Mouse (Mus musculus) heart, adult 8-10 months (tissue): ENCODE data around the gene Wwc1. TPM values are rescaled to one million over a fixed set of nuclear protein-coding genes. Genes with fewer than 3 reads are reported as not detected.
A peak's percentile ranks its signal among the peaks of the same experiment; 100 is the strongest.

ENCODE experiments used
- DNase-seq: peaks from one replicate; pipeline ENCODE4 v3.0.0; 2022; ENCODE audit warnings: low spot score
- total RNA-seq, 4 experiments: library from RNA; stranded (reverse); gene quantifications; 2 replicates each; pipeline ENCODE4 v1.2.4; 2022

Wwc1 gene
- total RNA-seq: 1 to 10 TPM in 3 of 4 experiments, under 1 TPM in 1; 0.92 to 2.2 (median 1.6) TPM

GRCm38 (mm10) chr11:35980411-35980917, at the start of gene Wwc1:
Gene Wwc1 (minus strand): TSS chr11:35980527.
- no peak for DNase-seq

GRCm38 (mm10) chr11:36020009-36020408, 39.7 kb upstream of the Wwc1 start:
- DNase-seq: no peak

DNA sequence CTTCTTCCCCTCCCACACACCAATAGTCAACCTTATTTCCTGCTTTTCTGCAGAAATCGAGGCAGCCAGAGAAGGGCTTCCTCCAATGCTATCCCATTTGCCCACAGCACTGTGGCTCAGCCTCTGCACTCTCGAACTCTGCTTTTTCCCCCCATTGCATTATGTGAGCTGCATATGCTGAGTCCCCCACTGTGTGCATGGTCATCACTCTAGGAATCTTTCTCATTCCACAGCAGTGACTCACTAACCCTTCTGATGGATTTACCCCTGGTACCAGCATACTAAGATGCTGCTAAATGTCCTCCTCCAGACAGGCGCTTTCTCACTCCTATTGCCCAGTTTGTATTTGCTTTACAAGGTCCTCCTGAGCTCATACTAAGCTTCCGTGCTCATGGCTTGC, 32.9 kb upstream of the Wwc1 start:
- no peak for DNase-seq

DNA sequence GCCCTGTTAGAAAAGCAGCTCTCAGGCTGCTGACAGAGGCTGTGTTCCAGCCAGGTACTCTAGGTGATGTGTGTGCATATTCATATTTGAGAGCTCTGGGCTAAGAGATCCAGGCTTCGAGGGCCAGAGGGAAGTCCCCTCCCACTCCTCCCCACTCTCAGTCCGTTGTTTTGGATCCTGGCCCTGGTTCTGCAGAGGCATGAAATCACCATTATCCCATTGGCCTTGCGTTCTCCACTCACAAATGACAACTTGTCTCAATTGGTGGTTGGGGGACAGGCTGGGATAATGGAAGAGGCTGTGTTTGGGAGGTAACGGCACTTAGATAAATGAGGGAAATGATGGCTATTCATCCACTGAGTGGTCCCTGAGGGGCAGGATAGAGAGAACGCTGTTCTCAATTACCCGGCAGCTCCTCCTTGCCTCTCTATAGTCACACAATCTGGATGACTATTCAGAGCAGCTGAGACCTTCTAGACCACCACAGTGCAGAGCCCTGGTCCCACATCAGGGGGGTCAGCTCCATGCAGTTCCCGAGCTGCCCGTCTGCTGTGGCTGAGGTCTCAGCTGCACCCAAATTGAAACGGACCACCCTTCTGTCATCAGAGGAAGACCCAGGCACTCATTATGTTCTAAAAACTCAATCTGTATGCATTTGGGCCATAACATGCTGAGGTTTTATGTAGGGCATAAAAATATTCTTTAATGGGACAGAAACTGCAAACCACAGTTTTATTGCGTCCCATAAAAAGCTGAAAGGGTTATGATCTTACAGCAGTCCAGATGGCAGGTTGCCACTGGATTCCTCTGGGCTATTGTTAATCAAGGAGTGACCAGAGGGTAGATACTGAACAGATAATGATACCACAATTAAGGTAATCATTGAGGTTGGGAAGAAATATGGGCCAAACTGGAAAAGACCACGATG, 29.2 kb upstream of the Wwc1 start:
- no peak for DNase-seq

DNA sequence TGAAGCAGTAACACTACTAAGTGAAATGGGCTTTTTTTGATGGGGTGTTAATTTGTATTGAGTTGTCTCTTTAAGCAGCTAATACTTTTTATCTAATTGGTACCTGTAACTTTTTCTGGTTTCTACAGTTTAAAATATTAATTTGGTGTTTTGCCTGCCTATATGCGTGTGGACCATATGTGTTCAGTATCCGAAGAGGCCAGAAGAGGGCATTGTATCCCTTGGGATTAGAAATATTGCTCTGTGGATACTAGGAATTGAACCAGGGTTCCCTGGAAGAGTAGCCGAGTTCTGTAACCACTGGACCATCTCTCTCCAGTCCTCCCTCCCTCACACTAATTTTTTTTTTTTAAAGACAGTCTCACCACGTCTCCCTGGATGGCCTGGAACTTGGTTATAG, 22.6 kb upstream of the Wwc1 start:
- no peak for DNase-seq

DNA sequence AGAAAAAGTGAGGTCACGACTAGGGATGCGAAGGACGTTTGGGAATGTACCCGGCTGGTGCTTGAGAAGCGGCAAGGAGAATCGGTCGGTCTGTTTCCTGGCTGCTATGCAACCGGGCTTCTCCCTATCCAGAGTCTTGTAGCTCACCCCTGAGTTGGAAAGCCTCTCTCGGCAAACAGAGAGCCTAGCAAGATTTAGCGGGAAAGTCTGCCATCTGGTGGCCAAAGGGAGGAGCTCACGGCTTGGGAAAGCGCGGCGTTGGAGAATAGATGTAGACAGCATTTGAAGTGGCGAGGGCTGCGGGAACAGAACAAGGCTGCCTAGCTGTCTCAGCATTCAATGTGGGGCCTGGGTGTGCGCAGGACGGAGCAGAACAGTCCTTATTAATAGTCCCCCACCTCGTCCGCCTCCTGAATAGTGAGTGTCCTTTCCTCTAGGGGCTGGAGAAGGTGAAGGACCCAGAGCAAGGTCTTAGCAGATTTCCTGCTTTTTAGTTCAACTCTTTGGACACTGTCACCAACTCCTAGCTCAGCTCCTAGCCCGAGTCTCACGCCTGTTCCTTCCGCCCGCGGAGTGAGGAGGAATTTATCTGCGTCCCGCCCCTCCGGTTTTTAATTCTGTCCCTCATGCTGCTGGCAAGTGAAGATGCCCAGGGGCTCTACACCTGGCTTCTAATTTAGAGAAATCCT, 21.1 kb upstream of the Wwc1 start:
- peak; percentile 77 for DNase-seq

- DNase-seq: no peak
Observed at GRCm38 (mm10) chr11:36000585-36001281, 20.4 kb upstream of the Wwc1 start.

DNA sequence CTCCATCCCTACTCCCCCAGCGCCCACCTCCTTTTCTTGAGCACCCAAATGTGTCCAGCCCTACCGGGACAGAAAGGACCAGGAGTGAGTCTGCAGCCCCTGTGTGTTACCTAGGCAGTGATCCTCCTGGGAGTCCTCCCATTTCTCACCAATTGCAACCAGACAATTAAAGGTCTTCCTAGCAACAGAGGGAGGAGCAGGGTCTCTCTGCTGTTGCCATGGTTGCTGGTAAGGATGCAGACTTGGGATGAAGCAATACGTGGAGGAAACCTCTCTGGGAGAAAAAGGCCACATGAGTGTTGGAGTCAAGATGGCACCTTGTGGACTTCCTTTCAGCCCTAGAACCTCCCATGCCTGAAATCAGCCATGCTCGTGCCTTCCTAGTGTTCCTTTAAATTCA, 19.7 kb upstream of the Wwc1 start:
- no peak for DNase-seq

DNA sequence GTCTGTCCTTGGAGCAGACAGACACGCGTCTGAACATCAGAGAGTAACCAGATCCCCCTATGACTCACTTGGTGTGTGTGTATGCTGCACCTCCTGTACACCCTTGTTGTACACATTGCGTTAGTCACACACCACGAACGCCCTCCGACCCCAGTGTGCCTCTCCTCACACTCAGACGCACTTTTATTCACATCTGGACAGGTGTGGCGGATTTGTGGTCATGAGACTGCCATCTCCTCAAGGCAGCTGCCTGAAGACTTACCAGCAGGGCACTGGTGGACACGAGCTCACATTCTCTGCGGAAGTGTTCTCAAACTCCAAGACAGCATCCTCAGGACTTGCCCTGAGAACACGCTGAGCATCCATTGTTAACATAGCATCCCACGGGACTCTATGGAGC, 17.7 kb upstream of the Wwc1 start:
- DNase-seq: no peak

DNA sequence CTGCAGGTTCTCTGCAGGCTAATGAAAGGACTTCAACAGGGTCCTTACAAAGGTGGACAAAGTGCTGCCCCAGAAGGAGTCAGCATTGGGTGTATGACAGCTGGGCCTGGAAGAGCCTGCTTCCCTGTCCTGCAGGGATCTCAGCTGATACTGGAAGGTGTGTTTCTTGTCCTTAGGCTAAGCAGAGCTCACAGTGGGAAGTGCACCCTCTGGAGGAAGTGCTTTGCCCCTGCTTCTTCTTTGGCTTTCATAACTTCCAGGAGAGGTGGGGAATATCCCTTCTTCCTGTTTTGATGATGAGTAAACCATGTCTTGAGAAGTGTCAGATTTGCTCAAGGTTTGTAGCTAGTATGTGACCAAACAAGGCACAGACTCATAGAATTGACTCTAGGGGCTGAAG, 15.0 kb upstream of the Wwc1 start:
- no peak for DNase-seq

GRCm38 (mm10) chr11:35991846-35992245, 11.5 kb upstream of the Wwc1 start:
- DNase-seq: no peak

DNA sequence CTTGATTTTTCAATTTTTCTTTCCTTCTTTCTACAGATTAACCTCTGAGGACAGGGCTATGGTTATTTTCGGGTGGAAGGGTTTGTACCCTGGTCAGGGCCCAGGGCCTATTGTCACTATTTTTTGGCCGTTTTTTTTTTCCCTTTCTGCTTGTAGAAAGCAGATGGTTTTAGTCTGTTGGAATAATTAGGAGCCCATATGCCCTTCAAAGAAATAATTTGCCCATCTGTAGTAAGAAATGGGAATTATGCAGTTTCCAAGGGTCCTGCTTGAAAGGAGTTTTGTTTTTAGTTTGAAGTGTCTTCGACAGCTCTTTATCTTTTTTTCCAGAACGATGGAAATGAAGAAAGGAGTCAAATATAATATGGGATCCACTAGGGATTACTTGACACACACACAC, 9.6 kb upstream of the Wwc1 start:
- no peak for DNase-seq

GRCm38 (mm10) chr11:35985841-35986393, 5.6 kb upstream of the Wwc1 start:
- no peak for DNase-seq

- DNase-seq: no peak
Observed at GRCm38 (mm10) chr11:35982734-35983133, 2.4 kb upstream of the Wwc1 start.

DNA sequence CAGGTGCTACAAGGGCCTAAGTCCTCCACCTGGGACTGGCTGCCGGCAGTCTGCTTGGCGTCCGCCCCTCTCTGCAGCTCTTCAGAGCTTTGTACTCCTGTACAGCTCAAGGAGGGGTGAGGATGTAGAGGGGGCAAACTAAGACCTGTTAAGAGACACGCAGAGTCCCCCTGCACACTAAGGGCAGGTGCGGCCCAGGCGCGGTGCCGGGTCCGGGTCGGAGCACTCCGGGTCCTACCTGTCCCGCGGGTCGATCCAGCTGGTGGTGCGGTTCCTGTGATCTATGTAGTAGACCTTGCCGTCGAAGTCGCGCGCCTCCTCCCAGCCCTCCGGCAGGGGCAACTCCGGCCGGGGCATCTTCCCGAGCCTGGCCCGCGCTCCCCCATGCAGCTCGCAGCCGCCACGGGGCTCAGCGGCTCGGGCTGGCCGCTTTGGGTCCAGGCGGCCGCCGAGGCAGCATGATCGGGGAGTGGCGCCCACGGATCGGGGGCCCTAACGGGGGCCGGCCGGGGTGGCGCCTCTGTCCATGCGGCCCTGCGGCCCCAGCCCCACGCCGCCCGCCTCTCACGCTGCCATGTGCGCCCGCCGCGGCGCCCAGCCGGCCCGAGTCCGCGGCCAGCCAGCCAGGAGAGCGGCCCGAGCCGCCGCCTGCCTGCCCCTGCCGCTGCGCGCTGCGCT, 455 bp downstream of the Wwc1 start:
- no peak for DNase-seq

GRCm38 (mm10) chr11:35979266-35979732, 1.0 kb downstream of the Wwc1 start:
- DNase-seq: no peak

- no peak for DNase-seq
Observed at GRCm38 (mm10) chr11:35977796-35978195, 2.5 kb downstream of the Wwc1 start.

DNA sequence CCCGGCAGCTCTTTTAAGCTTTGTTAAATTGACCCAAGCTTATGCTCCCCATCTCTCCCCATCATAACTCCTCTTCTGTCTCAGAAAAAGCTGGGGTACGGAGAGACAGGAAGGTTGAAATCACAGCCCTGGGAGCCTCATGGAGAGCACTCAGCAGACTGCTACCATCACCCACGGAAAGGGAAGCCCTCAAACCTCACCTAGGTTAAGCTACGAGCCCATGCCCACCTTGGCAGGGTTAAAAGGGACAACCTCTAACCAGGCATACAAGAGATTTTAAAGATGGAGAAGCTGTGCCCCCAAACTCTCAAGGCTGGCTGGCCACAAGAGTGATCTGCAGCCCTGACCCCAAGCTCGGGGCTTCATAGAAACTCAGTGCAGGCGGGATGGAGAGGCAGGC, 3.2 kb downstream of the Wwc1 start:
- DNase-seq: no peak

DNA sequence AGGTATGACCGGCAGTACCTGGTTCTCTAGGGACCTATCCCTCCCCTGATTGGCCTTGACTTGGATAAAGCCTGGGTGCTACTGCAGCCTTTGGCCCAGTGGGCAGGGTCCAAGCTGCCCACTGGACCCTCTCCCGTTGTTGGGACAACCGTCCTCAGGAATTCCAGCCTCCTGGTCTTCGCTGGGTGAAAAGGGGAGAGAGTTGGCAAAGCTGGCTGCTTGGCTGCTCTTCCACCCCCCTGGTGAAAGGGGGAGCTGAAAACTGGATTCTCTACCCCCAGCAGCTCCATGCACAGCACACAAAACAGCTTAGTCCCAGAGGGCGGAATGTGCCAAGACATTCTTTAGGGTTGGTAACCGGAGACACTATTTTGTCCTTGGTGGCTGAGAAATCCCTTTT, 3.8 kb downstream of the Wwc1 start:
- DNase-seq: no peak

GRCm38 (mm10) chr11:35974632-35975450, 5.5 kb downstream of the Wwc1 start:
- DNase-seq: no peak
